Mouse (Mus musculus) stomach, embryonic 14.5 days (tissue): ENCODE measurements around the gene Cpt2. TPM values are rescaled to one million over a fixed set of nuclear protein-coding genes. Genes with fewer than 3 reads are reported as not detected.

ENCODE experiments used
- ATAC-seq: fragments of 200-750 bp; cut with Nextera tagmentation; 2 replicates; pipeline ENCODE4 v1.8.0; 2017; ENCODE audit warnings: low read depth, moderate TSS enrichment; ENCODE audit not compliant: insufficient number of reproducible peaks, insufficient read depth, low FRiP score
- H3K27ac ChIP-seq: fragments of 300-500 bp; sonication (generic); 2 replicates; pipeline ENCODE4 v1.5.1; 2014; ENCODE audit warnings: mild to moderate bottlenecking, low read length, moderate library complexity, mixed read lengths
- H3K27me3 ChIP-seq: fragments of 300-500 bp; sonication (generic); 2 replicates; pipeline ENCODE4 v1.6.1; 2014; ENCODE audit warnings: low read length, control low read depth, mixed read lengths; ENCODE audit not compliant: control insufficient read depth, insufficient read depth
- H3K36me3 ChIP-seq: fragments of 300-500 bp; sonication (generic); 2 replicates; pipeline ENCODE4 v1.6.1; 2014; ENCODE audit warnings: mild to moderate bottlenecking, control low read depth, low read length, moderate library complexity, mixed read lengths; ENCODE audit not compliant: control insufficient read depth, insufficient read depth
- H3K4me1 ChIP-seq: fragments of 300-500 bp; sonication (generic); 2 replicates; pipeline ENCODE4 v1.6.1; 2014; ENCODE audit warnings: low read length, control low read depth, mixed read lengths; ENCODE audit not compliant: control insufficient read depth, insufficient read depth
- H3K4me2 ChIP-seq: fragments of 300-500 bp; sonication (generic); replicated peaks from 2 replicates; pipeline ENCODE4 v1.6.1; 2014; ENCODE audit warnings: low read depth, low read length, control low read depth
- H3K4me3 ChIP-seq: fragments of 300-500 bp; sonication (generic); 2 replicates; pipeline ENCODE4 v1.5.1; 2014; ENCODE audit warnings: low read depth, low read length, control low read depth
- H3K9ac ChIP-seq: fragments of 300-500 bp; sonication (generic); replicated peaks from 2 replicates; pipeline ENCODE4 v1.6.1; 2014; ENCODE audit warnings: low read depth, mild to moderate bottlenecking, control low read depth, low read length, moderate library complexity, mixed read lengths
- H3K9me3 ChIP-seq: fragments of 300-500 bp; sonication (generic); 2 replicates; pipeline ENCODE4 v1.6.1; 2016; ENCODE audit warnings: low read depth, low read length, control low read depth; ENCODE audit not compliant: control insufficient read depth
- WGBS: fragments of 180-500 bp; shearing (Covaris S2); extraction: QIAGEN DNeasy Blood & Tissue Kit; methylation state at CpG from one replicate; pipeline ENCODE4 v1.1.7; 2014; 5-methylcytosine and 5-hydroxymethylcytosine counted together
- polyA plus RNA-seq: library from polyadenylated mRNA; unstranded; fragments of >200 nt; fragmentation: Nextera tagmentation; extraction: Ambion mirVana; gene quantifications from 2 replicates; pipeline ENCODE4 v1.2.1, GENCODE M21; 2014

Gene Cpt2
- polyA plus RNA-seq, 1 experiment from 2014 or later, result 44.2 TPM

- no peak overlapping the region for H3K9ac ChIP-seq
- H3K36me3 ChIP-seq, result peaks cover 24% of the 10 kb centered on the region; the same call in 1 of the 2 replicates
- no peak overlapping the region for H3K4me2 ChIP-seq
- ATAC-seq, result no peak
- 86% methylated on average over 10 of the region's 10 CpGs for WGBS
- H3K9me3 ChIP-seq, result no peaks in the 10 kb centered on the region
- H3K27ac ChIP-seq, result no peak overlapping the region
- H3K4me1 ChIP-seq, result no peaks in the 10 kb centered on the region
- H3K4me3 ChIP-seq, result no peak overlapping the region
- no peaks in the 10 kb centered on the region for H3K27me3 ChIP-seq
These were observed 19.2 kb downstream of the Cpt2 start for GRCm38 (mm10) chr4:107904252-107904651.

- no peak for ATAC-seq
- no peak overlapping the region for H3K4me3 ChIP-seq
- H3K36me3 ChIP-seq, result peaks cover 36% of the 10 kb centered on the region
- no peak overlapping the region; the same call in 1 of the 2 replicates for H3K27ac ChIP-seq
- H3K4me1 ChIP-seq, result no peaks in the 10 kb centered on the region
- H3K9ac ChIP-seq, result no peak overlapping the region
- H3K27me3 ChIP-seq, result no peaks in the 10 kb centered on the region
- 90% methylated on average over 3 of the region's 3 CpGs for WGBS
- H3K9me3 ChIP-seq, result no peaks in the 10 kb centered on the region
- no peak overlapping the region for H3K4me2 ChIP-seq
These were observed 23.2 kb downstream of the Cpt2 start for GRCm38 (mm10) chr4:107900206-107900605.

GRCm38 (mm10) chr4:107899211-107899927 lies 24.0 kb downstream of the Cpt2 start:
- peak; percentile 51; the same call in 1 of the 2 replicates for ATAC-seq
- WGBS, result 69% methylated on average over 5 of the region's 5 CpGs
- no peak overlapping the region for H3K27ac ChIP-seq

GRCm38 (mm10) chr4:107892663-107893062 lies 30.7 kb downstream of the Cpt2 start:
- Histone ChIP-seq H3K9me3 (no peaks in the 10 kb centered on the region), H3K4me1 (0 out of 2 replicates have a peak, but pooled peaks cover 5% of the 10 kb centered on the region), H3K4me2 (no peak overlapping the region), H3K4me3 (no peak overlapping the region), H3K27ac (no peak overlapping the region), H3K36me3 (peaks cover 39% of the 10 kb centered on the region), H3K27me3 (no peaks in the 10 kb centered on the region), H3K9ac (no peak overlapping the region)
- 83% methylated on average over 2 of the region's 2 CpGs for WGBS
- no peak for ATAC-seq

More at GRCm38 (mm10) chr4:107899211-107899927, 24.0 kb downstream of the Cpt2 start:
- no peak overlapping the region for H3K4me2 ChIP-seq
- no peaks in the 10 kb centered on the region for H3K4me1 ChIP-seq
- no peaks in the 10 kb centered on the region for H3K27me3 ChIP-seq
- H3K9me3 ChIP-seq, result no peaks in the 10 kb centered on the region
- H3K4me3 ChIP-seq, result no peak overlapping the region
- H3K36me3 ChIP-seq, result peaks cover 39% of the 10 kb centered on the region
- H3K9ac ChIP-seq, result no peak overlapping the region

GRCm38 (mm10) chr4:107889731-107890432 lies 33.5 kb downstream of the Cpt2 start, which contains the start of gene 0610037L13Rik:
Gene 0610037L13Rik, plus strand, starts transcription at chr4:107889813.
- Histone ChIP-seq H3K27me3 (no peaks in the 10 kb centered on the region), H3K4me3 (peak within 1 kb of the TSS; percentile 50), H3K4me2 (peak within 1 kb of the TSS; percentile 87), H3K4me1 (0 out of 2 replicates have a peak, but pooled peaks cover 5% of the 10 kb centered on the region), H3K9me3 (no peaks in the 10 kb centered on the region), H3K36me3 (peaks cover 41% of the 10 kb centered on the region), H3K27ac (peak within 1 kb of the TSS; percentile 89), H3K9ac (peak within 1 kb of the TSS; percentile 43)
- ATAC-seq, result peak; percentile 95
- under 1% methylated on average over 44 of the region's 48 CpGs for WGBS

- Histone ChIP-seq H3K27ac (peak overlapping the region; percentile 89), H3K9me3 (no peaks in the 10 kb centered on the region), H3K4me2 (peak overlapping the region; percentile 87), H3K4me1 (0 out of 2 replicates have a peak, but pooled peaks cover 5% of the 10 kb centered on the region), H3K9ac (peak overlapping the region; percentile 43), H3K27me3 (no peaks in the 10 kb centered on the region), H3K4me3 (peak overlapping the region; percentile 50), H3K36me3 (peaks cover 43% of the 10 kb centered on the region)
- WGBS, result 2% methylated on average over 12 of the region's 12 CpGs
- peak; percentile 11; the same call in 1 of the 2 replicates for ATAC-seq
These were observed 34.1 kb downstream of the Cpt2 start for GRCm38 (mm10) chr4:107889385-107889730.

GRCm38 (mm10) chr4:107886371-107886770 lies 37.0 kb downstream of the Cpt2 start:
- H3K27ac ChIP-seq, result no peak overlapping the region
- H3K27me3 ChIP-seq, result no peaks in the 10 kb centered on the region
- ATAC-seq, result no peak
- no peak overlapping the region for H3K4me3 ChIP-seq
- no peak overlapping the region for H3K4me2 ChIP-seq
- 81% methylated on average over 7 of the region's 7 CpGs for WGBS
- H3K4me1 ChIP-seq, result 0 out of 2 replicates have a peak, but pooled peaks cover 5% of the 10 kb centered on the region
- no peak overlapping the region for H3K9ac ChIP-seq
- no peaks in the 10 kb centered on the region for H3K9me3 ChIP-seq
- peaks cover 54% of the 10 kb centered on the region for H3K36me3 ChIP-seq

- ATAC-seq, result no peak
- no peak overlapping the region for H3K4me3 ChIP-seq
- H3K4me2 ChIP-seq, result no peak overlapping the region
- 95% methylated on average over 1 of the region's 1 CpGs for WGBS
- H3K27me3 ChIP-seq, result no peaks in the 10 kb centered on the region
- H3K27ac ChIP-seq, result no peak overlapping the region
- no peak overlapping the region for H3K9ac ChIP-seq
- H3K4me1 ChIP-seq, result peaks cover 10% of the 10 kb centered on the region; the same call in 1 of the 2 replicates
- no peaks in the 10 kb centered on the region for H3K9me3 ChIP-seq
- H3K36me3 ChIP-seq, result peaks cover 49% of the 10 kb centered on the region
These were observed 41.8 kb downstream of the Cpt2 start for GRCm38 (mm10) chr4:107881631-107882030.
